Mouse (Mus musculus): ENCODE results near the gene Cdh22. TPM values are rescaled to one million over a fixed set of nuclear protein-coding genes. Genes with fewer than 3 reads are reported as not detected.

The Cdh22 gene
- polyA plus RNA-seq, 1 experiment from 2014 or later = 0.15 TPM

GRCm38 (mm10) chr2:165204931-165205330 lies 29.7 kb downstream of the Cdh22 start:
- WGBS = 19% methylated on average over 7 of the region's 7 CpGs
- Histone ChIP-seq H3K27ac (no peak overlapping the region), H3K9ac (no peak overlapping the region), H3K4me2 (no peak overlapping the region), H3K36me3 (no peaks in the 10 kb centered on the region), H3K9me3 (replicated peaks) (no peaks in the 10 kb centered on the region), H3K4me3 (no peak overlapping the region), H3K4me1 (replicated peaks) (peaks cover 10% of the 10 kb centered on the region), H3K27me3 (peaks cover 93% of the 10 kb centered on the region)
- no peak for ATAC-seq (replicated peaks; ENCODE audit: insufficient number of reproducible peaks, insufficient read depth, low FRiP score, low read depth)

GRCm38 (mm10) chr2:165201761-165202751 lies 32.6 kb downstream of the Cdh22 start:
- no peak for ATAC-seq (replicated peaks; ENCODE audit: insufficient number of reproducible peaks, insufficient read depth, low FRiP score, low read depth)
- H3K4me3 ChIP-seq = peak overlapping the region; percentile 31
- peaks cover 10% of the 10 kb centered on the region for H3K4me1 ChIP-seq (replicated peaks)
- H3K9me3 ChIP-seq (replicated peaks) = no peaks in the 10 kb centered on the region
- peak overlapping the region; percentile 57 for H3K4me2 ChIP-seq
- H3K36me3 ChIP-seq = no peaks in the 10 kb centered on the region
- H3K27ac ChIP-seq = no peak overlapping the region
- peaks cover 97% of the 10 kb centered on the region for H3K27me3 ChIP-seq
- WGBS = 6% methylated on average over 28 of the region's 28 CpGs
- no peak overlapping the region for H3K9ac ChIP-seq

- Histone ChIP-seq H3K27ac (no peak overlapping the region), H3K36me3 (no peaks in the 10 kb centered on the region), H3K4me2 (no peak overlapping the region), H3K4me3 (no peak overlapping the region), H3K9ac (no peak overlapping the region), H3K27me3 (peaks cover 99% of the 10 kb centered on the region), H3K9me3 (replicated peaks) (no peaks in the 10 kb centered on the region), H3K4me1 (replicated peaks) (peaks cover 15% of the 10 kb centered on the region)
- ATAC-seq (replicated peaks; ENCODE audit: insufficient number of reproducible peaks, insufficient read depth, low FRiP score, low read depth) = no peak
- WGBS = 34% methylated on average over 6 of the region's 6 CpGs
Measured at GRCm38 (mm10) chr2:165197546-165197945, 37.1 kb downstream of the Cdh22 start.

GRCm38 (mm10) chr2:165195411-165196182 lies 39.1 kb downstream of the Cdh22 start:
- Histone ChIP-seq H3K9me3 (replicated peaks) (no peaks in the 10 kb centered on the region), H3K27me3 (peaks cover 89% of the 10 kb centered on the region), H3K27ac (no peak overlapping the region), H3K4me3 (no peak overlapping the region), H3K4me2 (peak overlapping the region; percentile 6; the same call in 1 of the 2 replicates), H3K4me1 (replicated peaks) (peaks cover 5% of the 10 kb centered on the region), H3K9ac (no peak overlapping the region), H3K36me3 (no peaks in the 10 kb centered on the region)
- 7% methylated on average over 32 of the region's 32 CpGs for WGBS
- no peak; the same call in 1 of the 2 replicates for ATAC-seq (replicated peaks; ENCODE audit: insufficient number of reproducible peaks, insufficient read depth, low FRiP score, low read depth)

GRCm38 (mm10) chr2:165191483-165191882 lies 43.2 kb downstream of the Cdh22 start:
- no peak overlapping the region for H3K4me3 ChIP-seq
- no peak overlapping the region for H3K9ac ChIP-seq
- no peak for ATAC-seq (replicated peaks; ENCODE audit: insufficient number of reproducible peaks, insufficient read depth, low FRiP score, low read depth)
- peaks cover 84% of the 10 kb centered on the region for H3K27me3 ChIP-seq
- no peaks in the 10 kb centered on the region for H3K9me3 ChIP-seq (replicated peaks)
- no peaks in the 10 kb centered on the region for H3K36me3 ChIP-seq
- no peak overlapping the region for H3K27ac ChIP-seq
- WGBS = 66% methylated on average over 7 of the region's 7 CpGs
- H3K4me1 ChIP-seq (replicated peaks) = peaks cover 5% of the 10 kb centered on the region
- H3K4me2 ChIP-seq = no peak overlapping the region

- no peaks in the 10 kb centered on the region for H3K9me3 ChIP-seq (replicated peaks)
- no peak overlapping the region for H3K9ac ChIP-seq
- WGBS = 52% methylated on average over 3 of the region's 3 CpGs
- no peaks in the 10 kb centered on the region for H3K36me3 ChIP-seq
- no peak overlapping the region for H3K4me2 ChIP-seq
- peaks cover 76% of the 10 kb centered on the region for H3K27me3 ChIP-seq
- no peak overlapping the region for H3K4me3 ChIP-seq
- H3K4me1 ChIP-seq (replicated peaks) = no peaks in the 10 kb centered on the region
- ATAC-seq (replicated peaks; ENCODE audit: insufficient number of reproducible peaks, insufficient read depth, low FRiP score, low read depth) = no peak
- H3K27ac ChIP-seq = no peak overlapping the region
Measured at GRCm38 (mm10) chr2:165189546-165189945, 45.1 kb downstream of the Cdh22 start.

- ATAC-seq (replicated peaks; ENCODE audit: insufficient number of reproducible peaks, insufficient read depth, low FRiP score, low read depth) = no peak
- H3K4me3 ChIP-seq = no peak overlapping the region
- H3K4me2 ChIP-seq = no peak overlapping the region
- no peak overlapping the region for H3K9ac ChIP-seq
- WGBS = 66% methylated on average over 9 of the region's 9 CpGs
- peaks cover 68% of the 10 kb centered on the region for H3K27me3 ChIP-seq
- no peaks in the 10 kb centered on the region for H3K9me3 ChIP-seq (replicated peaks)
- no peak overlapping the region for H3K27ac ChIP-seq
- H3K4me1 ChIP-seq (replicated peaks) = peaks cover 6% of the 10 kb centered on the region
- H3K36me3 ChIP-seq = no peaks in the 10 kb centered on the region
Measured at GRCm38 (mm10) chr2:165187648-165188380, 46.8 kb downstream of the Cdh22 start.

GRCm38 (mm10) chr2:165184015-165184633 lies 50.5 kb downstream of the Cdh22 start:
- WGBS = 29% methylated on average over 9 of the region's 9 CpGs
- H3K9ac ChIP-seq = no peak overlapping the region
- H3K9me3 ChIP-seq (replicated peaks) = no peaks in the 10 kb centered on the region
- no peak overlapping the region for H3K27ac ChIP-seq
- no peak overlapping the region for H3K4me3 ChIP-seq
- no peak overlapping the region for H3K4me2 ChIP-seq
- peaks cover 77% of the 10 kb centered on the region for H3K27me3 ChIP-seq
- H3K36me3 ChIP-seq = no peaks in the 10 kb centered on the region
- no peak for ATAC-seq (replicated peaks; ENCODE audit: insufficient number of reproducible peaks, insufficient read depth, low FRiP score, low read depth)
- H3K4me1 ChIP-seq (replicated peaks) = peaks cover 6% of the 10 kb centered on the region

- no peaks in the 10 kb centered on the region for H3K36me3 ChIP-seq
- no peak overlapping the region for H3K4me3 ChIP-seq
- H3K9ac ChIP-seq = no peak overlapping the region
- H3K27me3 ChIP-seq = peaks cover 77% of the 10 kb centered on the region
- H3K27ac ChIP-seq = no peak overlapping the region
- ATAC-seq (replicated peaks; ENCODE audit: insufficient number of reproducible peaks, insufficient read depth, low FRiP score, low read depth) = no peak
- 52% methylated on average over 11 of the region's 11 CpGs for WGBS
- H3K9me3 ChIP-seq (replicated peaks) = no peaks in the 10 kb centered on the region
- H3K4me1 ChIP-seq (replicated peaks) = peaks cover 6% of the 10 kb centered on the region
- H3K4me2 ChIP-seq = no peak overlapping the region
Measured at GRCm38 (mm10) chr2:165182085-165182976, 52.3 kb downstream of the Cdh22 start.

- Histone ChIP-seq H3K36me3 (no peaks in the 10 kb centered on the region), H3K27ac (no peak overlapping the region), H3K4me1 (replicated peaks) (peaks cover 6% of the 10 kb centered on the region), H3K9ac (no peak overlapping the region), H3K27me3 (peaks cover 91% of the 10 kb centered on the region), H3K4me3 (no peak overlapping the region), H3K4me2 (no peak overlapping the region), H3K9me3 (replicated peaks) (no peaks in the 10 kb centered on the region)
- no peak for ATAC-seq (replicated peaks; ENCODE audit: insufficient number of reproducible peaks, insufficient read depth, low FRiP score, low read depth)
- 49% methylated on average over 10 of the region's 10 CpGs for WGBS
Measured at GRCm38 (mm10) chr2:165179231-165179630, 55.4 kb downstream of the Cdh22 start.
